Mouse (Mus musculus) megakaryocyte, embryonic 14.5 days (primary cell): ENCODE measurements around the gene Cab39l. TPM values are rescaled to one million over a fixed set of nuclear protein-coding genes. Genes with fewer than 3 reads are reported as not detected.

Experiments used
- H3K27me3 ChIP-seq: replicated peaks from 2 replicates; pipeline ENCODE3; 2012; ENCODE audit warnings: inconsistent platforms
- H3K36me3 ChIP-seq: replicated peaks from 2 replicates; pipeline ENCODE3; 2012; ENCODE audit warnings: low read length, inconsistent platforms, mixed read lengths
- H3K4me1 ChIP-seq: 2 replicates; pipeline ENCODE4 v1.6.1; 2012; ENCODE audit warnings: inconsistent platforms
- H3K4me3 ChIP-seq: replicated peaks from 2 replicates; pipeline ENCODE3; 2012; ENCODE audit warnings: moderate library complexity, mild to moderate bottlenecking, inconsistent platforms
- H3K9me3 ChIP-seq: 2 replicates; pipeline ENCODE4 v1.6.1; 2012; ENCODE audit warnings: inconsistent platforms
- FLI1 ChIP-seq: IDR thresholded peaks from 2 replicates; pipeline ENCODE4 v1.6.1; 2012; ENCODE audit warnings: low read length, inconsistent platforms, mixed read lengths
- GATA1 ChIP-seq: IDR thresholded peaks from 3 replicates; pipeline ENCODE4 v1.6.1; 2012; ENCODE audit warnings: mixed read lengths, low read length, inconsistent platforms, borderline replicate concordance
- polyA plus RNA-seq: library from polyadenylated mRNA; stranded (reverse); fragments of >175 nt; gene quantifications from 2 replicates; pipeline ENCODE4 v1.2.3, GENCODE M21; 2012; ENCODE audit warnings: low replicate concordance; ENCODE audit not compliant: insufficient read depth

Cab39l gene
- polyA plus RNA-seq, 1 experiment = 2.5 TPM

DNA sequence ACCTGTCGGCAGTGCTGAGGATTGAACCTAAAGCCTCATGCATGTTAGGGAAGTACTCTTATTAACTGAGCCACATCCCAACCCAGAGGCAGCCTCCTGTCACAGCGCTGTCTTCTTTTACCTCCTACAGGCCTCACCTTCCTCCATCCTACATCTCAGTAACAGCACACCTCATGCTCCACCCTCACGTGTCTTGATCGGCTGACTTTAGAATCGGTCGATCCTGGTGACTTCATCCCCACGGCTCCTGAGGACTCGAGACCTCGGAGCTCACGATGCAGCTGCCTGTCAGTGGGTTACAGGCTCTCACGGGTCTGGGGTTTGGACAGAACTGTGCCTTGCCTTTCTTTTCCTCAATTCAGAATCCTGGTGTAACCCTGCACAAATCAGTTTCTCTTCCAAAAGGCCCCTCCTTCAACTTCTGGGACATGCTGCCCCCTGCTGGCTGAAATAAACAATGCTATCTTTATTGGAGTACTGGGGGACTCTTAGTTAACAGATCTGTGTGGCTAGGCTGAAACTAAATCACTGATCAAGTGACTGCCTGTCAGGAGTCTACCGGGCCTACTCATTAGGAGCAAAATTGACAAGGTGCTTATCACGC is 115.3 kb downstream of the Cab39l start:
- Histone ChIP-seq H3K27me3 (no peaks in the 10 kb centered on the region), H3K4me1 (peaks cover 55% of the 10 kb centered on the region), H3K4me3 (peak overlapping the region; percentile 71), H3K36me3 (peaks cover 7% of the 10 kb centered on the region), H3K9me3 (no peaks in the 10 kb centered on the region)
- no peak for TF ChIP-seq FLI1

GRCm38 (mm10) chr14:59557071-59557470 is 116.3 kb downstream of the Cab39l start:
- H3K36me3 ChIP-seq = peaks cover 5% of the 10 kb centered on the region
- H3K4me3 ChIP-seq = no peak overlapping the region
- H3K27me3 ChIP-seq = no peaks in the 10 kb centered on the region
- TF ChIP-seq FLI1 (no peak), GATA1 (no peak)
- no peaks in the 10 kb centered on the region for H3K9me3 ChIP-seq
- H3K4me1 ChIP-seq = peaks cover 55% of the 10 kb centered on the region

GRCm38 (mm10) chr14:59557886-59558285 is 117.1 kb downstream of the Cab39l start:
- peaks cover 5% of the 10 kb centered on the region for H3K36me3 ChIP-seq
- H3K4me1 ChIP-seq = peaks cover 50% of the 10 kb centered on the region
- H3K4me3 ChIP-seq = no peak overlapping the region
- H3K9me3 ChIP-seq = no peaks in the 10 kb centered on the region
- no peaks in the 10 kb centered on the region for H3K27me3 ChIP-seq
- no peak for TF ChIP-seq FLI1
- no peak for TF ChIP-seq GATA1

- H3K4me1 ChIP-seq = no peaks in the 10 kb centered on the region
- no peaks in the 10 kb centered on the region for H3K27me3 ChIP-seq
- TF ChIP-seq GATA1 (no peak), FLI1 (no peak)
- no peaks in the 10 kb centered on the region for H3K9me3 ChIP-seq
- H3K4me3 ChIP-seq = no peak overlapping the region
- H3K36me3 ChIP-seq = peaks cover 52% of the 10 kb centered on the region
Measured at GRCm38 (mm10) chr14:59566756-59567155, 126.0 kb downstream of the Cab39l start.

- TF ChIP-seq FLI1 (no peak), GATA1 (no peak)
- Histone ChIP-seq H3K36me3 (peaks cover 56% of the 10 kb centered on the region), H3K9me3 (no peaks in the 10 kb centered on the region), H3K4me3 (no peak overlapping the region), H3K4me1 (peaks cover 4% of the 10 kb centered on the region), H3K27me3 (no peaks in the 10 kb centered on the region)
Measured at GRCm38 (mm10) chr14:59576385-59576784, 135.6 kb downstream of the Cab39l start.

- H3K9me3 ChIP-seq = no peaks in the 10 kb centered on the region
- H3K36me3 ChIP-seq = peaks cover 82% of the 10 kb centered on the region
- no peaks in the 10 kb centered on the region for H3K4me1 ChIP-seq
- no peak overlapping the region for H3K4me3 ChIP-seq
- no peak for TF ChIP-seq FLI1
- TF ChIP-seq GATA1 = no peak
- H3K27me3 ChIP-seq = no peaks in the 10 kb centered on the region
Measured at GRCm38 (mm10) chr14:59590614-59591013, 149.8 kb downstream of the Cab39l start.

DNA sequence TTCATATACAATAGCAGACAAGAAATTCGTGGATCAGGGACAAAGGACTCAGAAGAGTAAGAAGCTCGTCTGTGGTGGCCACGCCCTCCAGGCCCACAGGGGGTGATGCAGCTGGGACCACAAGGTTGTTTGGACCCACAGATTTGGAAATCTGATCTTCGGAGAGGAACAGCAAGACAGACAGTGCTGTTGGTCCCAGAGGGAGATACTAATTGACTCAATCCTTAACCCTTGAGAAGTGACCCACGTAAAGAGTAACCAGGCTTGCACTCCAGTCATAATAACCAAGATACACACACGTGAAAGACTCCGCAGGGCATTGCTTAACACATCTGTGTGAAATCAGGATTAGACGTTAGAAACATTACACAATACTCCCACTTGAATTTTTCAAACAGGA is 151.1 kb downstream of the Cab39l start:
- Histone ChIP-seq H3K4me3 (no peak overlapping the region), H3K36me3 (peaks cover 72% of the 10 kb centered on the region), H3K9me3 (no peaks in the 10 kb centered on the region)

GRCm38 (mm10) chr14:59592593-59592992 is 151.8 kb downstream of the Cab39l start:
- Histone ChIP-seq H3K9me3 (no peaks in the 10 kb centered on the region), H3K4me3 (no peak overlapping the region), H3K36me3 (peaks cover 67% of the 10 kb centered on the region), H3K4me1 (peaks cover 13% of the 10 kb centered on the region), H3K27me3 (no peaks in the 10 kb centered on the region)
- TF ChIP-seq FLI1 = no peak
- TF ChIP-seq GATA1 = no peak

More for the DNA sequence above, 151.1 kb downstream of the Cab39l start:
- Histone ChIP-seq H3K27me3 (no peaks in the 10 kb centered on the region), H3K4me1 (peaks cover 8% of the 10 kb centered on the region)
- TF ChIP-seq FLI1 = no peak
- TF ChIP-seq GATA1 = no peak

- peaks cover 43% of the 10 kb centered on the region for H3K36me3 ChIP-seq
- H3K9me3 ChIP-seq = no peaks in the 10 kb centered on the region
- H3K4me3 ChIP-seq = no peak overlapping the region
- no peaks in the 10 kb centered on the region for H3K27me3 ChIP-seq
- H3K4me1 ChIP-seq = peaks cover 18% of the 10 kb centered on the region
- TF ChIP-seq GATA1 (no peak), FLI1 (no peak)
Measured at GRCm38 (mm10) chr14:59594988-59595387, 154.2 kb downstream of the Cab39l start.

DNA sequence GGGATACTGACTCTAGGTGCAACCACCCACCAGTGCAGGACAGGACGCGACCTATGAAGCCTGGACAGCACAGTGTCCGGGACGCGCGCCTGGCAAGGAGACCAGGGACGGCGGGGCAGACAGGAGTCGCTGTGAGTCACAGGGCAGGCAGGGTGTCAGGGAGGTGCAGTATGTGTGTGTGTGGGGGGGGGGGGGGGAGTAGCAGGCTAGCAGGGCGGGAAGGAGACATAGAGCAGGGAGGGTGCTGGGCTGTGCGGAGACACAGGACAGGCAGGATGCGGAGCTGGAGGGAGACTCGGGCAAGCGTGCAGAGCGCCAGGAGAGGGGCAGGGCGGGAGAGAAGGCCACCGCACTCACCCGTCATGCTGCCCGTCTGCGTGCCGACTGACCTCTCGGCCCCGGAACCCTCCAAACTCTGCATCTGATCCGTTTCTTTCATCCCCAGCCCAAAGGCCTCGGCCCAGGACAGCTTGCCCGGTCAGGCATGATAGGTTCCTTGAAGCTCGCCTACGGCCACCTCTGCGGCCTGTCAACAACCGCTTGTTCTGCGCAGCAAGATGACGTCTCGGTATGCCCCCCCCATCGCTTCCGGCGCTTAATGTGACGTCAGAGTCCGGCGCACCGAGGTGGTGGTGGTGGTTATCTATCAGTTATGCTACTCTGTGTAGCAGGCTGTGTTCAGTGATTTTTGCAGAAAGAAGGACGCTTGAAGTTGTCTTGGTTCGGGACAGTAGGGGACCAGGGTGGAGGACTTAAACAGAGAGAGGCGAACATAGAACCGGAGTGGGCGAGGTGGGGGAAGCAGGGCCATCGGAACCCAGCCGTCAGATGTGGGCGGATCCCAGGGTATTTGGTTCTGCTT is 156.9 kb downstream of the Cab39l start, which contains the start of gene Cdadc1:
Gene Cdadc1, minus strand, starts transcription at position 562 of the 862 bp plus-strand sequence.
- no peak for TF ChIP-seq GATA1
- peak; percentile 31; the same call in 1 of the 2 replicates for TF ChIP-seq FLI1
- peak within 1 kb of the TSS; percentile 97 for H3K4me3 ChIP-seq
- peaks cover 26% of the 10 kb centered on the region for H3K36me3 ChIP-seq
- no peaks in the 10 kb centered on the region for H3K27me3 ChIP-seq
- peaks cover 18% of the 10 kb centered on the region for H3K4me1 ChIP-seq
- H3K9me3 ChIP-seq = no peaks in the 10 kb centered on the region

GRCm38 (mm10) chr14:59598260-59598627 is 157.5 kb downstream of the Cab39l start:
- H3K36me3 ChIP-seq = peaks cover 20% of the 10 kb centered on the region
- no peak for TF ChIP-seq GATA1
- no peak for TF ChIP-seq FLI1
- H3K27me3 ChIP-seq = peaks cover 3% of the 10 kb centered on the region
- peaks cover 18% of the 10 kb centered on the region for H3K4me1 ChIP-seq
- H3K9me3 ChIP-seq = no peaks in the 10 kb centered on the region
- H3K4me3 ChIP-seq = peak overlapping the region; percentile 97
